Mouse (Mus musculus) forebrain, embryonic 12.5 days (tissue): ENCODE data around the gene Exoc3l4. TPM values are rescaled to one million over a fixed set of nuclear protein-coding genes. Genes with fewer than 3 reads are reported as not detected.

Experiments used
- ATAC-seq: fragments of 200-750 bp; cut with Nextera tagmentation; 2 replicates; pipeline ENCODE4 v1.8.0; 2017; ENCODE audit warnings: moderate TSS enrichment; ENCODE audit not compliant: low FRiP score
- H3K27ac ChIP-seq: fragments of 300-500 bp; sonication (generic); 2 replicates; pipeline ENCODE4 v1.5.1; 2016; ENCODE audit warnings: mild to moderate bottlenecking
- H3K27me3 ChIP-seq: fragments of 300-500 bp; sonication (generic); 2 replicates; pipeline ENCODE4 v1.6.1; 2016; ENCODE audit warnings: mild to moderate bottlenecking
- H3K36me3 ChIP-seq: fragments of 300-500 bp; sonication (generic); replicated peaks from 2 replicates; pipeline ENCODE4 v1.6.1; 2016; ENCODE audit warnings: mild to moderate bottlenecking
- H3K4me1 ChIP-seq: fragments of 300-500 bp; sonication (generic); 2 replicates; pipeline ENCODE4 v1.6.1; 2016
- H3K4me2 ChIP-seq: fragments of 300-500 bp; sonication (generic); 2 replicates; pipeline ENCODE4 v1.6.1; 2016; ENCODE audit warnings: mild to moderate bottlenecking, moderate library complexity
- H3K4me3 ChIP-seq: fragments of 300-500 bp; sonication (generic); replicated peaks from 2 replicates; pipeline ENCODE4 v1.5.1; 2016; ENCODE audit warnings: mild to moderate bottlenecking
- H3K9ac ChIP-seq: fragments of 300-500 bp; sonication (generic); 2 replicates; pipeline ENCODE4 v1.6.1; 2016; ENCODE audit warnings: mild to moderate bottlenecking
- H3K9me3 ChIP-seq: fragments of 300-500 bp; sonication (generic); 2 replicates; pipeline ENCODE4 v1.6.1; 2016
- WGBS: fragments of 180-500 bp; shearing (Covaris S2); methylation state at CpG from one replicate; pipeline ENCODE4 v1.1.7; 2016; 5-methylcytosine and 5-hydroxymethylcytosine counted together
- polyA plus RNA-seq: library from polyadenylated mRNA; unstranded; fragments of >200 nt; fragmentation: Nextera tagmentation; extraction: Ambion mirVana; gene quantifications from 2 replicates; pipeline ENCODE4 v1.2.1, GENCODE M21; 2016

Exoc3l4 gene
- polyA plus RNA-seq, 1 experiment from 2014 or later: 3.3 TPM

GRCm38 (mm10) chr12:111378812-111379211 lies 38.0 kb upstream of the Exoc3l4 start:
- H3K9me3 ChIP-seq: no peaks in the 10 kb centered on the region
- peak overlapping the region; percentile 89 for H3K9ac ChIP-seq
- ATAC-seq: no peak
- 0 out of 2 replicates have a peak, but pooled peaks cover 5% of the 10 kb centered on the region for H3K27me3 ChIP-seq
- H3K36me3 ChIP-seq: no peaks in the 10 kb centered on the region
- H3K27ac ChIP-seq: no peak overlapping the region
- H3K4me3 ChIP-seq: peak overlapping the region; percentile 84
- WGBS: 73% methylated on average over 12 of the region's 12 CpGs
- H3K4me1 ChIP-seq: peaks cover 36% of the 10 kb centered on the region
- H3K4me2 ChIP-seq: peak overlapping the region; percentile 98

GRCm38 (mm10) chr12:111385883-111386641 lies 30.8 kb upstream of the Exoc3l4 start:
- WGBS: 90% methylated on average over 13 of the region's 13 CpGs
- no peak for ATAC-seq
- H3K27me3 ChIP-seq: no peaks in the 10 kb centered on the region
- H3K9me3 ChIP-seq: no peaks in the 10 kb centered on the region
- no peak overlapping the region for H3K4me3 ChIP-seq
- H3K4me1 ChIP-seq: no peaks in the 10 kb centered on the region
- no peaks in the 10 kb centered on the region for H3K36me3 ChIP-seq
- no peak overlapping the region for H3K9ac ChIP-seq
- no peak overlapping the region for H3K4me2 ChIP-seq
- no peak overlapping the region for H3K27ac ChIP-seq

- no peaks in the 10 kb centered on the region for H3K9me3 ChIP-seq
- H3K9ac ChIP-seq: no peak overlapping the region
- 79% methylated on average over 8 of the region's 8 CpGs for WGBS
- H3K4me2 ChIP-seq: no peak overlapping the region
- no peaks in the 10 kb centered on the region for H3K27me3 ChIP-seq
- H3K4me3 ChIP-seq: no peak overlapping the region
- no peaks in the 10 kb centered on the region for H3K4me1 ChIP-seq
- H3K27ac ChIP-seq: no peak overlapping the region
- H3K36me3 ChIP-seq: no peaks in the 10 kb centered on the region
- ATAC-seq: no peak
Measured at GRCm38 (mm10) chr12:111386642-111387120, 30.1 kb upstream of the Exoc3l4 start.

GRCm38 (mm10) chr12:111387146-111387545 lies 29.7 kb upstream of the Exoc3l4 start:
- no peak overlapping the region for H3K27ac ChIP-seq
- 92% methylated on average over 4 of the region's 4 CpGs for WGBS
- H3K36me3 ChIP-seq: no peaks in the 10 kb centered on the region
- H3K4me1 ChIP-seq: no peaks in the 10 kb centered on the region
- no peak overlapping the region for H3K9ac ChIP-seq
- no peaks in the 10 kb centered on the region for H3K27me3 ChIP-seq
- H3K9me3 ChIP-seq: no peaks in the 10 kb centered on the region
- no peak overlapping the region for H3K4me2 ChIP-seq
- ATAC-seq: no peak
- H3K4me3 ChIP-seq: no peak overlapping the region

GRCm38 (mm10) chr12:111394008-111394407 lies 22.8 kb upstream of the Exoc3l4 start:
- Histone ChIP-seq H3K9ac (no peak overlapping the region), H3K4me2 (no peak overlapping the region), H3K36me3 (no peaks in the 10 kb centered on the region), H3K27me3 (peaks cover 6% of the 10 kb centered on the region; the same call in 1 of the 2 replicates), H3K9me3 (no peaks in the 10 kb centered on the region), H3K27ac (no peak overlapping the region), H3K4me1 (no peaks in the 10 kb centered on the region), H3K4me3 (no peak overlapping the region)
- ATAC-seq: no peak
- whole genome bisulfite sequencing: 91% methylated on average over 6 of the region's 6 CpGs

- Histone ChIP-seq H3K27ac (no peak overlapping the region), H3K9me3 (no peaks in the 10 kb centered on the region), H3K27me3 (peaks cover 17% of the 10 kb centered on the region), H3K4me3 (no peak overlapping the region), H3K36me3 (no peaks in the 10 kb centered on the region), H3K4me2 (no peak overlapping the region), H3K9ac (no peak overlapping the region), H3K4me1 (no peaks in the 10 kb centered on the region)
- ATAC-seq: no peak
- 68% methylated on average over 5 of the region's 5 CpGs for WGBS
Measured at GRCm38 (mm10) chr12:111396997-111397396, 19.8 kb upstream of the Exoc3l4 start.

- Histone ChIP-seq H3K36me3 (no peaks in the 10 kb centered on the region), H3K4me2 (no peak overlapping the region), H3K4me1 (peaks cover 2% of the 10 kb centered on the region; the same call in 1 of the 2 replicates), H3K4me3 (no peak overlapping the region), H3K9me3 (no peaks in the 10 kb centered on the region), H3K9ac (no peak overlapping the region), H3K27ac (no peak overlapping the region), H3K27me3 (peaks cover 43% of the 10 kb centered on the region)
- ATAC-seq: peak; percentile 57; the same call in 1 of the 2 replicates
- 25% methylated on average over 15 of the region's 15 CpGs for WGBS
Measured at GRCm38 (mm10) chr12:111401454-111402184, 15.2 kb upstream of the Exoc3l4 start.

GRCm38 (mm10) chr12:111404880-111405279 lies 11.9 kb upstream of the Exoc3l4 start:
- WGBS: 69% methylated on average over 10 of the region's 10 CpGs
- no peak overlapping the region for H3K4me2 ChIP-seq
- H3K9me3 ChIP-seq: no peaks in the 10 kb centered on the region
- H3K36me3 ChIP-seq: no peaks in the 10 kb centered on the region
- H3K9ac ChIP-seq: no peak overlapping the region
- no peak overlapping the region for H3K27ac ChIP-seq
- no peak for ATAC-seq
- peaks cover 56% of the 10 kb centered on the region for H3K27me3 ChIP-seq
- peaks cover 15% of the 10 kb centered on the region for H3K4me1 ChIP-seq
- H3K4me3 ChIP-seq: no peak overlapping the region

GRCm38 (mm10) chr12:111406622-111407021 lies 10.2 kb upstream of the Exoc3l4 start, which contains the start of gene Lbhd2:
TSS of gene Lbhd2 (plus strand) at chr12:111406809.
- H3K4me1 ChIP-seq: peaks cover 17% of the 10 kb centered on the region
- 1% methylated on average over 23 of the region's 24 CpGs for WGBS
- no peaks in the 10 kb centered on the region for H3K36me3 ChIP-seq
- no peak for ATAC-seq
- no peaks in the 10 kb centered on the region for H3K9me3 ChIP-seq
- no peak within 1 kb of the TSS for H3K9ac ChIP-seq
- peak within 1 kb of the TSS; percentile 33 for H3K4me2 ChIP-seq
- peaks cover 55% of the 10 kb centered on the region for H3K27me3 ChIP-seq
- H3K4me3 ChIP-seq: peak within 1 kb of the TSS; percentile 18; the same call in 1 of the 2 replicates
- no peak within 1 kb of the TSS for H3K27ac ChIP-seq

GRCm38 (mm10) chr12:111409583-111409982 lies 7.2 kb upstream of the Exoc3l4 start:
- H3K4me3 ChIP-seq: no peak overlapping the region
- peaks cover 44% of the 10 kb centered on the region for H3K27me3 ChIP-seq
- no peaks in the 10 kb centered on the region for H3K9me3 ChIP-seq
- no peak overlapping the region for H3K27ac ChIP-seq
- no peaks in the 10 kb centered on the region for H3K36me3 ChIP-seq
- ATAC-seq: no peak
- peaks cover 27% of the 10 kb centered on the region for H3K4me1 ChIP-seq
- WGBS: 9% methylated on average over 5 of the region's 5 CpGs
- no peak overlapping the region for H3K4me2 ChIP-seq
- H3K9ac ChIP-seq: no peak overlapping the region

- peaks cover 28% of the 10 kb centered on the region for H3K4me1 ChIP-seq
- 75% methylated on average over 8 of the region's 8 CpGs for WGBS
- ATAC-seq: no peak
- no peak overlapping the region for H3K9ac ChIP-seq
- no peaks in the 10 kb centered on the region for H3K9me3 ChIP-seq
- H3K27ac ChIP-seq: no peak overlapping the region
- H3K4me2 ChIP-seq: no peak overlapping the region
- no peak overlapping the region for H3K4me3 ChIP-seq
- no peaks in the 10 kb centered on the region for H3K36me3 ChIP-seq
- H3K27me3 ChIP-seq: peaks cover 29% of the 10 kb centered on the region
Measured at GRCm38 (mm10) chr12:111411631-111412355, 5.0 kb upstream of the Exoc3l4 start.
